Mouse (Mus musculus): ENCODE results near the gene Ccdc157. TPM values are rescaled to one million over a fixed set of nuclear protein-coding genes. Genes with fewer than 3 reads are reported as not detected.

Ccdc157 gene
- polyA plus RNA-seq, 1 experiment: 19.0 TPM

DNA sequence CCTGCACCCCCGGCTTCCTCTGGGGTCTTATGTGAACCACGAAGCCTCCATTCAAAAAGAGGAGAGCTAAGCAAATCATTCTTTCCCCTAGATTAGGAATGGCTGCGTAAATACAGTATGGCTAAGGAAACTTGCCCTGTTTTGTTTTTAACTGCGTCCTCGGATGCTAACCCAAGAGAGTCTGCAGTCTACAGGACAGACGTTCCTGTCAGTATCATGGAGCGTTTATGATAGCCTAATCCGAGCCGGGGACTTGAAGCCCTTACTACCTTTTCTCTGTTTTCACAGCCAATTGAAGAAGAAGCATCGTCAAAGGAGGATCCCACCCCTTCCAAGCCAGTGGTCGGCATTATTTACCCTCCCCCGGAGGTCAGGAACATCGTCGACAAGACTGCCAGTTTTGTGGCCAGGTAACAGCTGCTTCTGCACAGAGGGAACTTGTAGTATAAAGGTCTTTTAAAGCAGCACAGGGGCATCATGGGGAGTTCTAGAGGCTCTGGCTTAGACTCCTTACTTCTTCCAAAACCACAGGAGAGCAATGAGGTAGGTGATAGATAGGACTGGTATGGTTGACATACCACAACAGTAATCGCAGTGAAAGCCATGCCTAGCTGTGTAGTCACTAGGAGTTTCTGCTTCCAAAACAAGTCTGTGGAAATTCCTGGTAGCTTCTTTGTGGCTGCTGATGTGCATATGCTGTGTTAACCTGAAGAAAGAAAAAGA, 826 bp upstream of the Ccdc157 start:
- Histone ChIP-seq H3K4me3 (ENCODE audit: insufficient read depth, low read length) (peak overlapping the region; percentile 71), H3K4me1 (ENCODE audit: control insufficient read depth, insufficient read depth, low read length) (peaks cover 15% of the 10 kb centered on the region), H3K27ac (ENCODE audit: insufficient read depth, low read length) (no peak overlapping the region)
- TF ChIP-seq POLR2A (IDR thresholded peaks at IDR 0.05; ENCODE audit: extremely low read depth, insufficient read depth, low read length) (no peak), CTCF (IDR thresholded peaks at IDR 0.05; ENCODE audit: extremely low read depth, insufficient read depth, low read length) (no peak)

DNA sequence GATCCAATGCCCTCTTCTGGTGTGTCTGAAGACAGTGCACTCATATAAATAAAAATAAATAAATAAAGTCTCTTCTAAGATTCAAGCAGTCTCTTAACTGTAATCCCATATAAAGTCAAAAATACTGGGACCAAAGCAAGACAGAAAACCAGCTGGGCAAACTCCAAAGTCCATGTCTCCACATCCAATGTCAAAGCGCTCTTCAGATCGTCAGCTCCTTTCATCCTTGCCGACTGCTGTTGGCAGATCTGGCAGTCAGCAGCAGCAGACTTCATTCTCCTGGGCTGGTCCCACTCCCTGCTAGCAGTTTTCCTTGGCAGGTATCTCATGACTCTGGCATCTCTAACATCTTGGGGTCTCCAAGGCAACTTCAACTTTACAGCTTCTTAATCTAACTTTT, 1.4 kb downstream of the Ccdc157 start:
- no peak overlapping the region for H3K4me3 ChIP-seq (ENCODE audit: insufficient read depth, low read length)
- no peak overlapping the region for H3K27ac ChIP-seq (ENCODE audit: insufficient read depth, low read length)
- H3K4me1 ChIP-seq (ENCODE audit: control insufficient read depth, insufficient read depth, low read length): peaks cover 9% of the 10 kb centered on the region
- TF ChIP-seq CTCF (IDR thresholded peaks at IDR 0.05; ENCODE audit: extremely low read depth, insufficient read depth, low read length): no peak
- TF ChIP-seq POLR2A (IDR thresholded peaks at IDR 0.05; ENCODE audit: extremely low read depth, insufficient read depth, low read length): no peak

DNA sequence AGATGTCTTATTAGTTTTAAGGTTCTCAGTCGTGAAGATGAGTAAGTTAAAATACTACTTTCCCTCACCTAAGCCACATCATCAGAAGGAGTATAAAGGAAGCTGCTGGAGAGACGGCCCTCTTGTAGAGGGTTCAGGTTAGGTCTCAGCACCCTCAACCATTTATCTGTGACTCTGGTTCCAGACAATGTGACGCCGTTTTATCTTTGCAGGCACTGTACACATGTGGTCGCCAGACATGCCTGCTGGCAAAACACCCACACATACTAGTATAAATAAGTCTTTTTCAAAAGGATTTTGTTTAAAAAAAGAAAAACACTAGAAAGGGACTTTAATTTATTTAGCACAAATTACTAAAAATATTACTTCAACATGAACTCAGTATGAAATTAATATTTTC, 4.5 kb downstream of the Ccdc157 start:
- H3K4me3 ChIP-seq (ENCODE audit: insufficient read depth, low read length): no peak overlapping the region

DNA sequence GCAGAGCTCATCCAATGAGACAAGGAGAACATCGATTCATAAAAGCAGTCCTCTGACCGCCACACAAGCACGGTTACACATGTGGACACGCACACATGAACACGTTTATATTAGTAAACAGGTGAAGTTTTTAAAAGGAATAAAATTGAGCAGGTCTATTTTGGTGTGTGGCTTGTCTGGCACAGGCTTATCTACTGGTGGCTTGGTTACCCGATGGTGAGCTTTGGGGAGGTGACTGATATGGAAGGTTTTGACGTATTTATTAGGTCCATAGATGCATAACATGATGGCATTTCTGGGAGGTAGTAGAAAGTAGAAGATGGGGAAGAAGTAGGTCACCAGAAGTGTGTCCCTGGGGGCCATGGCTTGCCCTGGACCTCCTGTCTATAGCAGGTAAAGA, 6.4 kb downstream of the Ccdc157 start:
- Histone ChIP-seq H3K4me3 (ENCODE audit: insufficient read depth, low read length) (no peak overlapping the region), H3K4me1 (ENCODE audit: control insufficient read depth, insufficient read depth, low read length) (no peaks in the 10 kb centered on the region), H3K27ac (ENCODE audit: insufficient read depth, low read length) (no peak overlapping the region)
- TF ChIP-seq CTCF (IDR thresholded peaks at IDR 0.05; ENCODE audit: extremely low read depth, insufficient read depth, low read length) (no peak), POLR2A (IDR thresholded peaks at IDR 0.05; ENCODE audit: extremely low read depth, insufficient read depth, low read length) (no peak)

More for the DNA sequence above, 4.5 kb downstream of the Ccdc157 start:
- H3K4me1 ChIP-seq (ENCODE audit: control insufficient read depth, insufficient read depth, low read length): peaks cover 2% of the 10 kb centered on the region
- TF ChIP-seq CTCF (IDR thresholded peaks at IDR 0.05; ENCODE audit: extremely low read depth, insufficient read depth, low read length) (no peak), POLR2A (IDR thresholded peaks at IDR 0.05; ENCODE audit: extremely low read depth, insufficient read depth, low read length) (no peak)
- H3K27ac ChIP-seq (ENCODE audit: insufficient read depth, low read length): no peak overlapping the region

DNA sequence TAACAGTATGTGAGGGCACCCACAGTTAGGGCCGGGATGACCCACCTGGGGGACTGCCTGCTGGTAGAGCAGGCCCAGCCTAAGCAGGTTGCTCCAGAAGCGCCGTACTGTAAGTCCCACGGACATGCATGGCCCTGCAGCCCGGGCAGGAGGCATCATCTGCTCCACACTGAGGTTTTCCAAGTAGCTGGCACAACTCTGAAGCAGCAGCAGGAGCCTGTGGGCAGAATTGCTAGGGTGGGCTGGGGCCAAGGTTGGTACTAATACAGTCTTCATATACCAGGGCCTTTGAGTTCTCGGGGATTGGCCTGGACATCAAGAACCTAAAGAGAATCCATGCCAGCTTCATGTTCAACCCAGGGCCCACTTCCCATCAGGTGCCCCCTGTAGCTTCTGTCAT, 10.2 kb downstream of the Ccdc157 start:
- Histone ChIP-seq H3K4me1 (ENCODE audit: control insufficient read depth, insufficient read depth, low read length) (no peaks in the 10 kb centered on the region), H3K4me3 (ENCODE audit: insufficient read depth, low read length) (no peak overlapping the region), H3K27ac (ENCODE audit: insufficient read depth, low read length) (no peak overlapping the region)
- TF ChIP-seq CTCF (IDR thresholded peaks at IDR 0.05; ENCODE audit: extremely low read depth, insufficient read depth, low read length): no peak
- TF ChIP-seq POLR2A (IDR thresholded peaks at IDR 0.05; ENCODE audit: extremely low read depth, insufficient read depth, low read length): no peak

DNA sequence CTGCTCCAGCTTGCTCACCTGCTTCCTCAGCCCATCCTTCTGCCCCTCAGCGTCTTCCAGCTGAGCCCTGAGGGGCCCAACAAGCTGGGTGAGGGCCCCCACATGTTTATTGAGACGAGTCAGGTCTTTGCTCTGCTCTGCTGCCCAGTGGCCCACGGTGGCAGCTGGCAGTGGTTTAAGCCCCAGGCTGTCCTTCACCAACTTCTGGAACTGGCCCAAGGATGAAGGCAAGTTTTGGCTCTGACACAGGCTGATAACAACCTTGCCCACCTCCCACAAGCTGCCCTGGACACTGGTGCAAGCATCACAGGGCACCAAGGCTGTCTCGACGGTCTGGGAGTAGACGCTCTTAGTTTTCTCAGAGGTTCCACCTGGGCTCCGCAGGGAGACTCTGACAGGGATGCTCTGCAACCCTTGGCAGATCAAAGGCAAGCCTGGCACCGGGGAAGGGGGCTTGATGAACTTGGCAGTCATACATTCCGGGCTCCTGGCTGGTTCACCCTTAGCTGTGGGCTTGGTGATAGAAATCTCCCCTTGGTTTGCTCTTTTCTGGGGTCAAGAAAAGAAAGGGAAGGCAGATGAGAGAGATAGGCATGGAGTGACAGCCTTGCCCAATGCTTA, 11.4 kb downstream of the Ccdc157 start:
- Histone ChIP-seq H3K27ac (ENCODE audit: insufficient read depth, low read length) (no peak overlapping the region), H3K4me1 (ENCODE audit: control insufficient read depth, insufficient read depth, low read length) (no peaks in the 10 kb centered on the region), H3K4me3 (ENCODE audit: insufficient read depth, low read length) (no peak overlapping the region)
- TF ChIP-seq POLR2A (IDR thresholded peaks at IDR 0.05; ENCODE audit: extremely low read depth, insufficient read depth, low read length): no peak
- no peak for TF ChIP-seq CTCF (IDR thresholded peaks at IDR 0.05; ENCODE audit: extremely low read depth, insufficient read depth, low read length)

DNA sequence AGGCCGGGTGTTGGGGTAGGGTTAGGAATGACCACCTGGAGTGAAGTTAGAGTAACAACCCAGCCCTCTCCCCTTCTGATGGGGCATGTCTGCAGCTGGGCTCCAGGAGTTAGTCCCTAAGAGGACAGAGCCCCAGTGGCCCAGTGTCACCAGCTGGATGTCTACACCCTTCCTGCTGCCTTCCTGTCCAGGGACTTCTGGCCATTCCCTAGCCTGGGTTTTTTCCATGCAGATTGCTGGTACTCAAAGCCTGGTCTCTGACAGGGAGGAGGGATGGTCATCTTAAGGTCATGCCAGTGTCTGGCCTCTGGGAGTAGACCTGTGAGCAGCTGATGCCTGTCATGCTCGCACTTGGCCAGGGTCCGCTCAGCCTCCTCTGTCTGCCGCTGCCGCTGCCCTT, 12.0 kb downstream of the Ccdc157 start:
- no peak overlapping the region for H3K27ac ChIP-seq (ENCODE audit: insufficient read depth, low read length)
- H3K4me1 ChIP-seq (ENCODE audit: control insufficient read depth, insufficient read depth, low read length): no peaks in the 10 kb centered on the region
- TF ChIP-seq POLR2A (IDR thresholded peaks at IDR 0.05; ENCODE audit: extremely low read depth, insufficient read depth, low read length): no peak
- no peak for TF ChIP-seq CTCF (IDR thresholded peaks at IDR 0.05; ENCODE audit: extremely low read depth, insufficient read depth, low read length)
- no peak overlapping the region for H3K4me3 ChIP-seq (ENCODE audit: insufficient read depth, low read length)

DNA sequence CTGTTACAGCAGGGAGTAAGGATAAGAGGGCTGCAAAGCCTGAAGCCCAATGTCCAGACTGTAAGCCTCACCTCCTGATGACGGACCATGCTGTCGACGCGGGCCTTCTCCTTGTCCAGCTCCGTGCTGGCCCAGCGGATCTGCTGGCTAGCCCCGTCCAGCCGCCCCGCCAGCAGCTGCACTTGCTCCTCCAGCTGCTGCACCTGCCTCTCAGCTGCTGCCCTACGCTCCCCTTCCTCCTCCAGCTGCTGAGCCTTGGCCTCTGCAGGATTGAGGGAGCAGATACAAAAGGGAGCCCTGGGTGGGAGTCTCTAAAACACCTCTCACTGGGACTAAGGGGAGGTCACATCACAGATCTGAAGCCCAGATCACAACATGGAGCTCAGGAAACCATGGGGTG, 13.0 kb downstream of the Ccdc157 start:
- no peak for TF ChIP-seq POLR2A (IDR thresholded peaks at IDR 0.05; ENCODE audit: extremely low read depth, insufficient read depth, low read length)
- no peak for TF ChIP-seq CTCF (IDR thresholded peaks at IDR 0.05; ENCODE audit: extremely low read depth, insufficient read depth, low read length)
- Histone ChIP-seq H3K27ac (ENCODE audit: insufficient read depth, low read length) (no peak overlapping the region), H3K4me3 (ENCODE audit: insufficient read depth, low read length) (no peak overlapping the region), H3K4me1 (ENCODE audit: control insufficient read depth, insufficient read depth, low read length) (no peaks in the 10 kb centered on the region)

DNA sequence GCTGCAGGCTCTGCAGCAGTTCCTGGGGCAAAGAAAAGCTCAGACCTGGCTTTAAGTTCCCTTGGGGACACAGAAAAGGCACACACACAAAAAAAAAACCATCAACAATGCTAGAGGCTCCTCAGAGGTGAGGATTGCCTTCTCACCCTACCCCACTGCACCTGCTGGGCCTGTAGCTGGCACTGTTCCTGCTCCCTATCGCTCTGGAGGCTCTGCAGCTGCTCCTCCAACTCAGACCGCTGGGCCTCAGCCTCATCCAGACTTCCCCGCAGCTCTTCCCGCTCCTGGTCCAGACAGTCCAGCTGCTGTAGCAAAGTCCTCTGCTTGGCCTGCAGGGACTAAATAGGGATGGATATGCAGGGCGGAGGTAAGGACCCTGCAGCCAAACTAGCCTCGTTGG, 13.7 kb downstream of the Ccdc157 start:
- TF ChIP-seq POLR2A (IDR thresholded peaks at IDR 0.05; ENCODE audit: extremely low read depth, insufficient read depth, low read length): no peak
- TF ChIP-seq CTCF (IDR thresholded peaks at IDR 0.05; ENCODE audit: extremely low read depth, insufficient read depth, low read length): no peak
- Histone ChIP-seq H3K4me3 (ENCODE audit: insufficient read depth, low read length) (no peak overlapping the region), H3K4me1 (ENCODE audit: control insufficient read depth, insufficient read depth, low read length) (no peaks in the 10 kb centered on the region)

More for the DNA sequence above, 13.7 kb downstream of the Ccdc157 start:
- no peak overlapping the region for H3K27ac ChIP-seq (ENCODE audit: insufficient read depth, low read length)

Data from cortical plate, adult 2 months (tissue).